Mouse (Mus musculus) embryonic facial prominence, embryonic 10.5 days (tissue): ENCODE results near the gene Celsr2. TPM values are rescaled to one million over a fixed set of nuclear protein-coding genes. Genes with fewer than 3 reads are reported as not detected.
A peak's percentile ranks its signal among the peaks of the same experiment; 100 is the strongest.

Experiments
- DNase-seq: peaks from one replicate; pipeline ENCODE4 v3.0.0-alpha.2; 2017; ENCODE audit warnings: low spot score
- H3K27ac ChIP-seq: fragments of 300-500 bp; sonication (generic); replicated peaks from 2 replicates; pipeline ENCODE4 v1.5.1; 2016; ENCODE audit warnings: mild to moderate bottlenecking
- H3K27me3 ChIP-seq: fragments of 300-500 bp; sonication (generic); replicated peaks from 2 replicates; pipeline ENCODE4 v1.6.1; 2016; ENCODE audit warnings: low read depth, mild to moderate bottlenecking; ENCODE audit not compliant: poor library complexity, severe bottlenecking
- H3K36me3 ChIP-seq: fragments of 300-500 bp; sonication (generic); replicated peaks from 2 replicates; pipeline ENCODE4 v1.6.1; 2016; ENCODE audit warnings: mild to moderate bottlenecking, moderate library complexity
- H3K4me1 ChIP-seq: fragments of 300-500 bp; sonication (generic); 2 replicates; pipeline ENCODE4 v1.6.1; 2016
- H3K4me3 ChIP-seq: fragments of 300-500 bp; sonication (generic); 2 replicates; pipeline ENCODE4 v1.5.1; 2016; ENCODE audit warnings: mild to moderate bottlenecking, moderate library complexity
- H3K9me3 ChIP-seq: fragments of 300-500 bp; sonication (generic); 2 replicates; pipeline ENCODE4 v1.6.1; 2016; ENCODE audit warnings: mild to moderate bottlenecking
- WGBS: fragments of 180-500 bp; shearing (Covaris S2); methylation state at CpG from one replicate; pipeline ENCODE4 v1.1.7; 2016; 5-methylcytosine and 5-hydroxymethylcytosine counted together
- polyA plus RNA-seq: library from polyadenylated mRNA; unstranded; fragments of >200 nt; fragmentation: Nextera tagmentation; extraction: Ambion mirVana; gene quantifications from 2 replicates; pipeline ENCODE4 v1.2.1, GENCODE M21; 2016

Gene Celsr2
- polyA plus RNA-seq, 1 experiment from 2014 or later, result 10.2 TPM

GRCm38 (mm10) chr3:108409656-108410358 is 5.5 kb downstream of the Celsr2 start:
- peak overlapping the region; percentile 86 for H3K27ac ChIP-seq
- no peak for DNase-seq

GRCm38 (mm10) chr3:108408517-108409008 is 6.8 kb downstream of the Celsr2 start:
- peaks cover 53% of the 10 kb centered on the region for H3K4me1 ChIP-seq
- H3K4me3 ChIP-seq, result no peak overlapping the region
- WGBS, result 91% methylated on average over 8 of the region's 8 CpGs
- no peaks in the 10 kb centered on the region for H3K27me3 ChIP-seq
- peaks cover 13% of the 10 kb centered on the region for H3K9me3 ChIP-seq
- no peak for DNase-seq
- no peak overlapping the region for H3K27ac ChIP-seq
- H3K36me3 ChIP-seq, result peaks cover 80% of the 10 kb centered on the region

More at GRCm38 (mm10) chr3:108409656-108410358, 5.5 kb downstream of the Celsr2 start:
- H3K27me3 ChIP-seq, result peaks cover 9% of the 10 kb centered on the region
- peaks cover 81% of the 10 kb centered on the region for H3K36me3 ChIP-seq
- H3K4me1 ChIP-seq, result peaks cover 55% of the 10 kb centered on the region
- H3K4me3 ChIP-seq, result peak overlapping the region; percentile 49
- H3K9me3 ChIP-seq, result peaks cover 25% of the 10 kb centered on the region
- 50% methylated on average over 8 of the region's 8 CpGs for WGBS

- no peaks in the 10 kb centered on the region for H3K27me3 ChIP-seq
- H3K4me3 ChIP-seq, result no peak overlapping the region
- H3K4me1 ChIP-seq, result peaks cover 60% of the 10 kb centered on the region
- no peak for DNase-seq
- H3K36me3 ChIP-seq, result peaks cover 82% of the 10 kb centered on the region
- no peaks in the 10 kb centered on the region for H3K9me3 ChIP-seq
- 89% methylated on average over 24 of the region's 24 CpGs for WGBS
- H3K27ac ChIP-seq, result peak overlapping the region; percentile 27
Observed at GRCm38 (mm10) chr3:108406306-108406885, 9.0 kb downstream of the Celsr2 start.

GRCm38 (mm10) chr3:108405536-108406305 is 9.6 kb downstream of the Celsr2 start:
- Histone ChIP-seq H3K27ac (peak overlapping the region; percentile 77), H3K27me3 (no peaks in the 10 kb centered on the region), H3K4me3 (peak overlapping the region; percentile 23; the same call in 1 of the 2 replicates), H3K36me3 (peaks cover 88% of the 10 kb centered on the region), H3K4me1 (peaks cover 53% of the 10 kb centered on the region), H3K9me3 (no peaks in the 10 kb centered on the region)
- DNase-seq, result peak; percentile 25
- 45% methylated on average over 14 of the region's 14 CpGs for WGBS

DNA sequence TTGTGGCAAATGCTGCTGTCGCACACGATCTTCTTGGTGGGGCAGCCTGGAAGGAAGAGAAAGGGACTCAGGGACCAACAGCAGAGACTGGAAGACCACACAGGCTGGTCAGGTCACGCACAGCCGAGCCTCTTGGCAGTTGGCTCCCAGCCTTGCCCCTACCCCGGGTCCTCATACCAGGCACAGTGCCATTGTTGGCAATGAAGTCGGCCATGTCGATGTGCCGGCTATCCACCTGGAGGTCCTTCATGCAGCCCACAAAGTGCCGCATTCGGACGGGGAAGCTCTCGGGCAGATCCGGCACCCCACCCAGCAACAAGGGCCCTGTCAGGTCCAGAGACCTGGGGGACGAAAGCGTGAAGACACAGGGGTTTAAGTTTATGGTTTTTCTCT is 12.8 kb downstream of the Celsr2 start:
- H3K36me3 ChIP-seq, result peaks cover 94% of the 10 kb centered on the region
- H3K27me3 ChIP-seq, result no peaks in the 10 kb centered on the region
- H3K4me3 ChIP-seq, result no peak overlapping the region
- 89% methylated on average over 15 of the region's 15 CpGs for WGBS
- peaks cover 37% of the 10 kb centered on the region for H3K4me1 ChIP-seq
- peak overlapping the region; percentile 55; the same call in 1 of the 2 replicates for H3K27ac ChIP-seq
- no peaks in the 10 kb centered on the region for H3K9me3 ChIP-seq
- DNase-seq, result no peak

GRCm38 (mm10) chr3:108401692-108402527 is 13.4 kb downstream of the Celsr2 start:
- Histone ChIP-seq H3K4me3 (peak overlapping the region; percentile 15), H3K9me3 (no peaks in the 10 kb centered on the region), H3K27ac (peak overlapping the region; percentile 55), H3K27me3 (no peaks in the 10 kb centered on the region), H3K4me1 (peaks cover 34% of the 10 kb centered on the region), H3K36me3 (peaks cover 95% of the 10 kb centered on the region)
- 36% methylated on average over 22 of the region's 22 CpGs for WGBS
- peak; percentile 92 for DNase-seq

DNA sequence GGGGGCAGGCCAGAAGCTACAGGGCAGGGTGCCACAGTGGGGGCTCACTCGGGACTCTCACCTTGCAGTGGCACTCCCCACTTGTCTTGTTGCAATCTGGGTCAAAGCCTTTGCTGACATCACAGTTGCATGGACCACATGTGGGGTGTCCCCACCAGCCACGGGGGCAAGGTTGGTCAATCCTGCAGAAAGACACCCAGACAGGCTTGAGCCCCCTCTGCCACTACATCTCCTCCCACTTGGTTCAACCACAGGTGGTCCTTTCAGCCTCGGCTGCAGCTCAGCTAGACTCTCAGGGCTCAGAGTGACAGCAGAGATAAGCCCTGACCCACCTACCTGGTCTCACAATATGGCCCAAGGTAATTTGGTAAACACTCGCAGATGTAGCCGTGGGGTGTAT is 14.9 kb downstream of the Celsr2 start:
- Histone ChIP-seq H3K4me3 (no peak overlapping the region), H3K36me3 (peaks cover 97% of the 10 kb centered on the region), H3K4me1 (peaks cover 19% of the 10 kb centered on the region), H3K9me3 (no peaks in the 10 kb centered on the region), H3K27ac (no peak overlapping the region), H3K27me3 (no peaks in the 10 kb centered on the region)
- DNase-seq, result no peak
- WGBS, result 88% methylated on average over 5 of the region's 5 CpGs

GRCm38 (mm10) chr3:108398281-108398680 is 17.1 kb downstream of the Celsr2 start:
- Histone ChIP-seq H3K4me1 (peaks cover 25% of the 10 kb centered on the region), H3K4me3 (no peak overlapping the region), H3K9me3 (no peaks in the 10 kb centered on the region), H3K27me3 (peaks cover 10% of the 10 kb centered on the region; the same call in 1 of the 2 replicates), H3K27ac (no peak overlapping the region), H3K36me3 (peaks cover 98% of the 10 kb centered on the region)
- DNase-seq, result no peak
- WGBS, result 92% methylated on average over 9 of the region's 9 CpGs

DNA sequence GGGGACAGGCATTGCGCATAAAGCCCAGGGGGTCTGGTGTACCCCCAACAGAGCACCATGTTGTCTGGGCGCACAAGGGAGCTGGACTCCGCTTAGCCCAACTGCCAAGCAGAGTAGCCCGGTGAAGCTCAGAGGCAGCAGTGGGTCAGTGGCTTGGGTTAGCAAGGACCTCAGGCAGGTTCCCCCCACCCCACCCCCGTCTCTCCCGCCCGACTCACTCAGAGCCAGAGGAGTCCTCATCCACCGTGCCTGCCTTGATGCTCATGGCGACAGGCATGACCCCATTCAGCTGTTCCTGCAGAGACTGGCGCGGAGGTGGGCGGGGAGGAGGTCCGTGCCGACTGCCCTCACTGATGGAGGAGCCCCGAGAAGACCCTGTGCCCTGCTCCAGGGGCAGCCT is 22.6 kb downstream of the Celsr2 start:
- 44% methylated on average over 15 of the region's 15 CpGs for WGBS
- DNase-seq, result no peak
- H3K27me3 ChIP-seq, result peaks cover 22% of the 10 kb centered on the region
- H3K9me3 ChIP-seq, result no peaks in the 10 kb centered on the region
- H3K36me3 ChIP-seq, result peaks cover 61% of the 10 kb centered on the region
- peaks cover 40% of the 10 kb centered on the region for H3K4me1 ChIP-seq
- no peak overlapping the region for H3K4me3 ChIP-seq
- H3K27ac ChIP-seq, result peak overlapping the region; percentile 69

GRCm38 (mm10) chr3:108392299-108392698 is 23.1 kb downstream of the Celsr2 start:
- 11% methylated on average over 10 of the region's 10 CpGs for WGBS
- DNase-seq, result no peak
- H3K27me3 ChIP-seq, result peaks cover 22% of the 10 kb centered on the region
- H3K27ac ChIP-seq, result peak overlapping the region; percentile 69
- peaks cover 61% of the 10 kb centered on the region for H3K36me3 ChIP-seq
- H3K9me3 ChIP-seq, result no peaks in the 10 kb centered on the region
- no peak overlapping the region for H3K4me3 ChIP-seq
- H3K4me1 ChIP-seq, result peaks cover 44% of the 10 kb centered on the region

GRCm38 (mm10) chr3:108389111-108389545 is 26.2 kb downstream of the Celsr2 start:
- peak; percentile 96 for DNase-seq
- Histone ChIP-seq H3K27ac (peak overlapping the region; percentile 76), H3K4me3 (no peak overlapping the region; the same call in none of the 2 replicates), H3K36me3 (peaks cover 56% of the 10 kb centered on the region), H3K27me3 (peaks cover 17% of the 10 kb centered on the region), H3K9me3 (no peaks in the 10 kb centered on the region), H3K4me1 (peaks cover 48% of the 10 kb centered on the region)
- 2% methylated on average over 5 of the region's 5 CpGs for WGBS

DNA sequence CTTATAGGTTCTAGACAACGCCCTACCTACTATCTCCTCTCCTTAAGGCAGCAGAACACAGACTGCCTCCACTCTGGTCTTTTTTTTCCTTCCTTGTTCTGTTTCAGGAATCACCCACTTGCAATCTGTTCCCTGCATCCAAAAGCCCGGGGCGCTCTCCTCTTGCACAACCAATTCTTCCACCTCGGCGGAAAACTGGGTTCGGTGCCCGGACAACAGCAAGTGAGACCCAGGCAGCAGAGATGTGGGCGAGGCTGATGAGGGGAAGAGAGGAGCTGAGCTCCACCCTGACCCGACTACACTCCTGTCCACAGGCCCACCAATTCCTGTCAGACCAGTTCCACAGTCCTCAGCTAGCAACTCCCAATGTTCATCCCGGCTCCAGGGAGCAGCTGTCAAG is 29.2 kb downstream of the Celsr2 start:
- Histone ChIP-seq H3K27me3 (no peaks in the 10 kb centered on the region), H3K4me3 (no peak overlapping the region), H3K27ac (no peak overlapping the region), H3K4me1 (peaks cover 52% of the 10 kb centered on the region), H3K9me3 (no peaks in the 10 kb centered on the region), H3K36me3 (peaks cover 31% of the 10 kb centered on the region)
- 90% methylated on average over 10 of the region's 10 CpGs for WGBS
- DNase-seq, result no peak
